28 mouse cellular contexts compared by ENCODE assay signal in the genomic region with DNA sequence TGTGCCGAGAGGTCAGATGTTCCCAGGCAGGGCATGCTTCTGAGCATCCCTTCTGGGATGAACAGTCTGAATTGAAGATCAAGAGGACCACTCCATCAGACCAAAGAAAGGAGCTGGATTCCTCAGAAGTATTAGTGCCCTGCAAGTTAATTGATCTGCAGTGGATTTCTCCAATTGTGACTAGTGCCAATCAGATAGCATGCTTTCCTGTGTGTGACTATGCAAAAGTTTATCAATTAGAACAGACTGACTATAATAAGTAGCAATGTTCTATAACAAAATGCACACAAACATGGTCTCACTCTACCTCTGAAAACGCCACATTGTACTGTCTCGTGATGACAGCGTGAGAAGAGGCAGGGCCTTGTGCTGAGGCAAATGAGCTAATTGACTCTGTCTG. TPM values are rescaled to one million over a fixed set of nuclear protein-coding genes. Genes with fewer than 3 reads are reported as not detected.
DNase-seq lines count a peak whose midpoint lies in the region; ATAC-seq and TF ChIP-seq lines count a peak whose summit lies in the region.
"Had no signal": no experiment of that assay in that cellular context is flagged by ENCODE, and none has a peak within 500 bp of the region (broad histone marks: within the 10 kb centered on the region; RNA-seq: fewer than 3 reads in every experiment).

No protein-coding gene starts in this region.

- ATAC-seq in heart, embryonic 12.5 days (ENCODE audit: insufficient number of reproducible peaks, low FRiP score) = no peak
- ATAC-seq in heart, embryonic 16.5 days (replicated peaks; ENCODE audit: extremely low read depth, insufficient read depth, low FRiP score) = no peak
- no peak for ATAC-seq in midbrain, embryonic 16.5 days
- no peak for ATAC-seq in midbrain, postnatal 0 days (ENCODE audit: low FRiP score)
- ATAC-seq: activated CD4-positive, CD25-positive, alpha-beta regulatory T cell, adult 4 months; CD4-positive, CD25-positive, alpha-beta regulatory T cell, adult 4 months; forebrain, embryonic 13.5 days; forebrain, embryonic 16.5 days; hindbrain, embryonic 16.5 days; intestine, embryonic 15.5 days had no signal

- no peak for DNase-seq in heart, postnatal 4 days
- DNase-seq in heart, embryonic 10.5 days (ENCODE audit: low spot score) = no peak
- DNase-seq in midbrain, postnatal 0 days (ENCODE audit: low spot score) = no peak
- DNase-seq: adrenal gland, adult 8-10 months; adrenal gland, postnatal 36 days; cerebellum, adult 18-20 months; cerebellum, adult 9-10 months; cerebellum, postnatal 14 days; gastrocnemius, adult 2 months; gastrocnemius, postnatal 14 days; heart, adult 11 months; kidney, adult 11 months; kidney, adult 8-10 months had no signal

- H3K9ac ChIP-seq in heart, embryonic 12.5 days = no peak overlapping the region
- H3K9ac ChIP-seq in heart, embryonic 16.5 days (ENCODE audit: low read length) = no peak overlapping the region
- 0 out of 2 replicates have a peak overlapping the region, but pooled peaks have one; percentile 25 for H3K9ac ChIP-seq in midbrain, embryonic 16.5 days (ENCODE audit: low read depth, low read length)
- H3K9ac ChIP-seq in midbrain, postnatal 0 days (replicated peaks; ENCODE audit: low read length, poor library complexity, severe bottlenecking) = no peak overlapping the region
- H3K9ac ChIP-seq: embryonic facial prominence, embryonic 12.5 days; forebrain, embryonic 13.5 days; hindbrain, embryonic 13.5 days; intestine, embryonic 15.5 days had no signal

- WGBS in heart, embryonic 12.5 days = 33% methylated on average over 4 of the region's 4 CpGs
- WGBS in heart, embryonic 16.5 days = 47% methylated on average over 4 of the region's 4 CpGs
- 36% methylated on average over 4 of the region's 4 CpGs for WGBS in heart, embryonic 10.5 days
- WGBS in midbrain, embryonic 16.5 days = 34% methylated on average over 4 of the region's 4 CpGs
- 53% methylated on average over 4 of the region's 4 CpGs for WGBS in midbrain, postnatal 0 days

- peaks cover 46% of the 10 kb centered on the region for H3K4me1 ChIP-seq in heart, embryonic 12.5 days (replicated peaks)
- peaks cover 32% of the 10 kb centered on the region for H3K4me1 ChIP-seq in heart, embryonic 16.5 days (ENCODE audit: control insufficient read depth, insufficient read depth, low read length)
- peaks cover 53% of the 10 kb centered on the region for H3K4me1 ChIP-seq in heart, embryonic 10.5 days
- H3K4me1 ChIP-seq in midbrain, embryonic 16.5 days (ENCODE audit: control insufficient read depth, insufficient read depth, low read length) = peaks cover 12% of the 10 kb centered on the region; the same call in 1 of the 2 replicates
- H3K4me1 ChIP-seq in midbrain, postnatal 0 days (ENCODE audit: insufficient read depth, low read length) = no peaks in the 10 kb centered on the region
- H3K4me1 ChIP-seq: embryonic facial prominence, embryonic 12.5 days; intestine, embryonic 15.5 days had no signal

- TF ChIP-seq CTCF in midbrain, postnatal 0 days (IDR thresholded peaks at IDR 0.05) = no peak

- H3K4me3 ChIP-seq in heart, embryonic 12.5 days = no peak overlapping the region
- H3K4me3 ChIP-seq in heart, embryonic 16.5 days (ENCODE audit: low read length) = no peak overlapping the region
- no peak overlapping the region for H3K4me3 ChIP-seq in heart, embryonic 10.5 days
- no peak overlapping the region for H3K4me3 ChIP-seq in midbrain, embryonic 16.5 days (ENCODE audit: low read depth, low read length)
- no peak overlapping the region for H3K4me3 ChIP-seq in midbrain, postnatal 0 days (ENCODE audit: low read depth, low read length)
- H3K4me3 ChIP-seq: embryonic facial prominence, embryonic 12.5 days; erythroblast, embryonic 14.5 days; forebrain, embryonic 13.5 days; gastrocnemius, adult 2 months; hindbrain, embryonic 10.5 days; hindbrain, embryonic 13.5 days; intestine, embryonic 15.5 days had no signal

- H3K27ac ChIP-seq in heart, embryonic 12.5 days (ENCODE audit: poor library complexity, severe bottlenecking) = 0 out of 2 replicates have a peak overlapping the region, but pooled peaks have one; percentile 17
- peak overlapping the region; percentile 29; the same call in 1 of the 2 replicates for H3K27ac ChIP-seq in heart, embryonic 16.5 days (ENCODE audit: low read length)
- H3K27ac ChIP-seq in heart, embryonic 10.5 days = no peak overlapping the region
- H3K27ac ChIP-seq in midbrain, embryonic 16.5 days (ENCODE audit: low read length) = no peak overlapping the region
- no peak overlapping the region for H3K27ac ChIP-seq in midbrain, postnatal 0 days (ENCODE audit: low read depth, low read length)
- H3K27ac ChIP-seq: embryonic facial prominence, embryonic 12.5 days; forebrain, embryonic 13.5 days; gastrocnemius, adult 2 months; hindbrain, embryonic 10.5 days; hindbrain, embryonic 13.5 days; intestine, embryonic 15.5 days had no signal

- H3K36me3 ChIP-seq in heart, embryonic 12.5 days = no peaks in the 10 kb centered on the region
- H3K36me3 ChIP-seq in heart, embryonic 16.5 days (ENCODE audit: control insufficient read depth, insufficient read depth) = no peaks in the 10 kb centered on the region
- no peaks in the 10 kb centered on the region for H3K36me3 ChIP-seq in heart, embryonic 10.5 days
- H3K36me3 ChIP-seq in midbrain, embryonic 16.5 days (ENCODE audit: control insufficient read depth, insufficient read depth, low read length) = no peaks in the 10 kb centered on the region
- H3K36me3 ChIP-seq in midbrain, postnatal 0 days (ENCODE audit: insufficient read depth, low read length) = no peaks in the 10 kb centered on the region
- H3K36me3 ChIP-seq: embryonic facial prominence, embryonic 12.5 days; hindbrain, embryonic 10.5 days; hindbrain, embryonic 13.5 days; intestine, embryonic 15.5 days had no signal

- no peaks in the 10 kb centered on the region for H3K27me3 ChIP-seq in heart, embryonic 12.5 days (replicated peaks)
- no peaks in the 10 kb centered on the region; the same call in 1 of the 2 replicates for H3K27me3 ChIP-seq in heart, embryonic 16.5 days (ENCODE audit: control insufficient read depth, insufficient read depth, low read length)
- no peaks in the 10 kb centered on the region for H3K27me3 ChIP-seq in heart, embryonic 10.5 days (ENCODE audit: insufficient read depth, poor library complexity, severe bottlenecking)
- H3K27me3 ChIP-seq in midbrain, embryonic 16.5 days (ENCODE audit: control insufficient read depth, insufficient read depth, low read depth, low read length) = no peaks in the 10 kb centered on the region
- no peaks in the 10 kb centered on the region for H3K27me3 ChIP-seq in midbrain, postnatal 0 days (ENCODE audit: insufficient read depth, low read length)
- H3K27me3 ChIP-seq: forebrain, embryonic 13.5 days; hindbrain, embryonic 13.5 days; intestine, embryonic 15.5 days had no signal

- 0 out of 2 replicates have a peak overlapping the region, but pooled peaks have one; percentile 6 for H3K4me2 ChIP-seq in heart, embryonic 12.5 days
- H3K4me2 ChIP-seq in heart, embryonic 16.5 days (ENCODE audit: low read depth, low read length) = no peak overlapping the region
- no peak overlapping the region for H3K4me2 ChIP-seq in midbrain, embryonic 16.5 days (ENCODE audit: low read length)
- H3K4me2 ChIP-seq in midbrain, postnatal 0 days (ENCODE audit: low read depth, low read length, poor library complexity, severe bottlenecking) = no peak overlapping the region
- H3K4me2 ChIP-seq: embryonic facial prominence, embryonic 12.5 days; forebrain, embryonic 13.5 days; hindbrain, embryonic 13.5 days; intestine, embryonic 15.5 days had no signal

- no peaks in the 10 kb centered on the region for H3K9me3 ChIP-seq in heart, embryonic 12.5 days (replicated peaks)
- H3K9me3 ChIP-seq in heart, embryonic 16.5 days (replicated peaks; ENCODE audit: control insufficient read depth, low read length) = no peaks in the 10 kb centered on the region
- no peaks in the 10 kb centered on the region for H3K9me3 ChIP-seq in heart, embryonic 10.5 days
- no peaks in the 10 kb centered on the region for H3K9me3 ChIP-seq in midbrain, embryonic 16.5 days (replicated peaks; ENCODE audit: control insufficient read depth, low read length, poor library complexity, severe bottlenecking)
- no peaks in the 10 kb centered on the region for H3K9me3 ChIP-seq in midbrain, postnatal 0 days (ENCODE audit: low read length)
- H3K9me3 ChIP-seq: embryonic facial prominence, embryonic 12.5 days; forebrain, embryonic 13.5 days; hindbrain, embryonic 10.5 days; hindbrain, embryonic 13.5 days; intestine, embryonic 15.5 days had no signal

RNA-seq across cellular contexts. Expression of gene Aldh1l1, which starts 13.3 kb away (rescaled TPM):
- polyA plus RNA-seq in heart, embryonic 12.5 days (2016; fragmentation: Nextera tagmentation; extraction: Ambion mirVana) = 1.1 and 2.1 TPM in 2 replicates
- 1 to 10 TPM in 1 of 2 experiments, under 1 TPM in 1; 0.61 to 1.2 TPM for total RNA-seq in heart, postnatal 4 days (2021)
- polyA plus RNA-seq in heart, embryonic 16.5 days (2015; fragmentation: Nextera tagmentation; extraction: Ambion mirVana) = 4.6 and 6.5 TPM in 2 replicates
- 0.93 and 1.3 TPM in 2 replicates for polyA plus RNA-seq in heart, embryonic 10.5 days (2016; fragmentation: Nextera tagmentation; extraction: Ambion mirVana)
- 46.5 and 72.2 TPM in 2 replicates for polyA plus RNA-seq in midbrain, embryonic 16.5 days (2015; fragmentation: Nextera tagmentation; extraction: Ambion mirVana)
- total RNA-seq in midbrain, postnatal 0 days (2014; rRNA removed) = 111 and 125 TPM in 2 replicates
- polyA plus RNA-seq in midbrain, postnatal 0 days (2015; fragmentation: Nextera tagmentation; extraction: Ambion mirVana) = 83.8 and 101 TPM in 2 replicates
- polyA plus RNA-seq: erythroblast, embryonic 14.5 days had no signal

RNA-seq across cellular contexts. Expression of gene Klf15, which starts 37.1 kb away (rescaled TPM):
- 6.6 and 7.3 TPM in 2 replicates for polyA plus RNA-seq in heart, embryonic 12.5 days (2016; fragmentation: Nextera tagmentation; extraction: Ambion mirVana)
- 10 to 100 TPM in 1 of 2 experiments, 1 to 10 TPM in 1; 9.7 to 11.6 TPM for total RNA-seq in heart, postnatal 4 days (2021)
- polyA plus RNA-seq in heart, embryonic 16.5 days (2015; fragmentation: Nextera tagmentation; extraction: Ambion mirVana) = 28.2 and 28.7 TPM in 2 replicates
- polyA plus RNA-seq in heart, embryonic 10.5 days (2016; fragmentation: Nextera tagmentation; extraction: Ambion mirVana) = 7.9 and 11.5 TPM in 2 replicates
- polyA plus RNA-seq in midbrain, embryonic 16.5 days (2015; fragmentation: Nextera tagmentation; extraction: Ambion mirVana) = 12.6 and 17.5 TPM in 2 replicates
- total RNA-seq in midbrain, postnatal 0 days (2014; rRNA removed) = 34.2 and 35.1 TPM in 2 replicates
- polyA plus RNA-seq in midbrain, postnatal 0 days (2015; fragmentation: Nextera tagmentation; extraction: Ambion mirVana) = 20.6 and 22.3 TPM in 2 replicates
- total RNA-seq: MEL had no signal
- polyA plus RNA-seq: activated CD4-positive, CD25-positive, alpha-beta regulatory T cell, adult 4 months; C2C12; CD4-positive, CD25-positive, alpha-beta regulatory T cell, adult 4 months; erythroblast, embryonic 14.5 days had no signal

Comparison
In these comparisons a context has a peak if more than half of its experiments do, and no peak if none do; other contexts are left out.
1. H3K27ac ChIP-seq: peak in heart, embryonic 12.5 days (single experiment) and heart, embryonic 16.5 days (single experiment); none in heart, embryonic 10.5 days (single experiment), midbrain, embryonic 16.5 days (single experiment) and midbrain, postnatal 0 days (single experiment).